Mouse (Mus musculus) left cerebral cortex, adult 2 months (tissue): ENCODE results near the gene Ackr3. TPM values are rescaled to one million over a fixed set of nuclear protein-coding genes. Genes with fewer than 3 reads are reported as not detected.

Source experiments
- DNase-seq, 2 experiments: peaks; one replicate each; pipeline ENCODE4 v3.0.0; 2021 to 2022; ENCODE audit warnings: low spot score in 2 of 2, mixed read lengths in 1 of 2; ENCODE audit errors: extremely low spot score in 1 of 2
- H3K27ac ChIP-seq: fragments of 200-600 bp; 2 replicates; pipeline ENCODE4 v1.8.1; 2022
- H3K4me3 ChIP-seq: fragments of 200-600 bp; 2 replicates; pipeline ENCODE4 v1.8.1; 2022
- CTCF ChIP-seq: fragments of 200-600 bp; IDR thresholded peaks from 2 replicates; pipeline ENCODE4 v1.8.1; 2022; ENCODE audit warnings: antibody characterized with exemption, mild to moderate bottlenecking, moderate library complexity
- intact Hi-C: fragments of 180-260 bp; cut with DNase I; formaldehyde crosslinking; loops from one replicate; pipeline ENCODE4 v1.15.1; 2025
- long read RNA-seq, 2 experiments: library from polyadenylated mRNA; stranded (forward); transcript quantifications; one replicate each; pipeline ENCODE4 v2.0.0; 2021; ENCODE audit warnings: borderline mapping rate in 2 of 2
- total RNA-seq, 2 experiments: library from RNA; stranded (reverse); gene quantifications; 2 replicates each; pipeline ENCODE4 v1.2.3; 2021

Gene Ackr3
- 1 to 10 TPM; 7.4 to 9.9 TPM for total RNA-seq
- long read RNA-seq, experiment 1, transcript Ackr3-201 (2 exons, 3,065 nt) = major isoform, 11 of 13 reads
- long read RNA-seq, experiment 1, partial matches to known transcripts = 0 of 13 reads
- long read RNA-seq, experiment 1, other reads (novel, unspliced or antisense) = 2 of 13 reads
- long read RNA-seq, experiment 2, transcript Ackr3-201 (2 exons, 3,065 nt) = major isoform, 11 of 11 reads
- long read RNA-seq, experiment 2, partial matches to known transcripts = 0 of 11 reads
- long read RNA-seq, experiment 2, other reads (novel, unspliced or antisense) = 0 of 11 reads

- intact Hi-C loops = loop anchor here (2.0 kb wide), 1 partner anchor 143 kb away; no protein-coding TSS in a partner anchor
- peak; percentile 75 to 82 for DNase-seq
- TF ChIP-seq CTCF = peak; percentile 74
- Histone ChIP-seq H3K4me3 (peak within 1 kb of the TSS; percentile 56), H3K27ac (peak within 1 kb of the TSS; percentile 70)
Observed at GRCm38 (mm10) chr1:90203783-90204690, at the start of gene Ackr3. Ackr3 (plus strand) TSS chr1:90203980.

- Histone ChIP-seq H3K27ac (no peak overlapping the region), H3K4me3 (no peak overlapping the region)
- intact Hi-C loops = no loop called here
- no peak for DNase-seq
- TF ChIP-seq CTCF = no peak
Observed at GRCm38 (mm10) chr1:90156589-90156988, 47.2 kb upstream of the Ackr3 start.

- Histone ChIP-seq H3K27ac (no peak overlapping the region), H3K4me3 (no peak overlapping the region)
- intact Hi-C loops = no loop called here
- DNase-seq = no peak
- peak; percentile 18 for TF ChIP-seq CTCF
Observed at GRCm38 (mm10) chr1:90159927-90160326, 43.9 kb upstream of the Ackr3 start.

GRCm38 (mm10) chr1:90161623-90162022, 42.2 kb upstream of the Ackr3 start:
- no peak overlapping the region for H3K4me3 ChIP-seq
- no peak for TF ChIP-seq CTCF
- DNase-seq = no peak
- intact Hi-C loops = no loop called here
- no peak overlapping the region for H3K27ac ChIP-seq

GRCm38 (mm10) chr1:90162379-90162857, 41.4 kb upstream of the Ackr3 start:
- H3K27ac ChIP-seq = no peak overlapping the region
- H3K4me3 ChIP-seq = no peak overlapping the region
- intact Hi-C loops = no loop called here
- TF ChIP-seq CTCF = no peak
- DNase-seq = no peak

- DNase-seq = no peak
- Histone ChIP-seq H3K4me3 (no peak overlapping the region), H3K27ac (no peak overlapping the region)
- TF ChIP-seq CTCF = no peak
- intact Hi-C loops = no loop called here
Observed at GRCm38 (mm10) chr1:90163161-90163560, 40.6 kb upstream of the Ackr3 start.

GRCm38 (mm10) chr1:90164319-90164718, 39.5 kb upstream of the Ackr3 start:
- intact Hi-C loops = no loop called here
- no peak for TF ChIP-seq CTCF
- Histone ChIP-seq H3K27ac (no peak overlapping the region), H3K4me3 (no peak overlapping the region)
- no peak for DNase-seq

- no peak for TF ChIP-seq CTCF
- Histone ChIP-seq H3K4me3 (no peak overlapping the region), H3K27ac (no peak overlapping the region)
- no peak for DNase-seq
- intact Hi-C loops = no loop called here
Observed at GRCm38 (mm10) chr1:90174338-90174737, 29.4 kb upstream of the Ackr3 start.

GRCm38 (mm10) chr1:90176223-90176622, 27.6 kb upstream of the Ackr3 start:
- intact Hi-C loops = no loop called here
- no peak for DNase-seq
- no peak overlapping the region for H3K4me3 ChIP-seq
- no peak overlapping the region for H3K27ac ChIP-seq
- no peak for TF ChIP-seq CTCF

- intact Hi-C loops = no loop called here
- no peak for DNase-seq
Observed at GRCm38 (mm10) chr1:90177565-90177964, 26.2 kb upstream of the Ackr3 start.

GRCm38 (mm10) chr1:90177978-90178377, 25.8 kb upstream of the Ackr3 start:
- H3K27ac ChIP-seq = no peak overlapping the region
- no peak for TF ChIP-seq CTCF
- H3K4me3 ChIP-seq = no peak overlapping the region
- DNase-seq = no peak
- intact Hi-C loops = no loop called here

More at GRCm38 (mm10) chr1:90177565-90177964, 26.2 kb upstream of the Ackr3 start:
- Histone ChIP-seq H3K4me3 (no peak overlapping the region), H3K27ac (no peak overlapping the region)
- no peak for TF ChIP-seq CTCF

GRCm38 (mm10) chr1:90180479-90180878, 23.3 kb upstream of the Ackr3 start:
- H3K27ac ChIP-seq = no peak overlapping the region
- H3K4me3 ChIP-seq = no peak overlapping the region
- intact Hi-C loops = no loop called here
- DNase-seq = no peak
- no peak for TF ChIP-seq CTCF
